Mouse (Mus musculus) kidney, postnatal 4 days (tissue): ENCODE data around the gene Tpd52l2.

Experiments
- DNase-seq, 2 experiments: peaks; one replicate each; pipeline ENCODE4 v3.0.0; 2021; ENCODE audit warnings: mixed read lengths in 2 of 2

Gene Tpd52l2

DNA sequence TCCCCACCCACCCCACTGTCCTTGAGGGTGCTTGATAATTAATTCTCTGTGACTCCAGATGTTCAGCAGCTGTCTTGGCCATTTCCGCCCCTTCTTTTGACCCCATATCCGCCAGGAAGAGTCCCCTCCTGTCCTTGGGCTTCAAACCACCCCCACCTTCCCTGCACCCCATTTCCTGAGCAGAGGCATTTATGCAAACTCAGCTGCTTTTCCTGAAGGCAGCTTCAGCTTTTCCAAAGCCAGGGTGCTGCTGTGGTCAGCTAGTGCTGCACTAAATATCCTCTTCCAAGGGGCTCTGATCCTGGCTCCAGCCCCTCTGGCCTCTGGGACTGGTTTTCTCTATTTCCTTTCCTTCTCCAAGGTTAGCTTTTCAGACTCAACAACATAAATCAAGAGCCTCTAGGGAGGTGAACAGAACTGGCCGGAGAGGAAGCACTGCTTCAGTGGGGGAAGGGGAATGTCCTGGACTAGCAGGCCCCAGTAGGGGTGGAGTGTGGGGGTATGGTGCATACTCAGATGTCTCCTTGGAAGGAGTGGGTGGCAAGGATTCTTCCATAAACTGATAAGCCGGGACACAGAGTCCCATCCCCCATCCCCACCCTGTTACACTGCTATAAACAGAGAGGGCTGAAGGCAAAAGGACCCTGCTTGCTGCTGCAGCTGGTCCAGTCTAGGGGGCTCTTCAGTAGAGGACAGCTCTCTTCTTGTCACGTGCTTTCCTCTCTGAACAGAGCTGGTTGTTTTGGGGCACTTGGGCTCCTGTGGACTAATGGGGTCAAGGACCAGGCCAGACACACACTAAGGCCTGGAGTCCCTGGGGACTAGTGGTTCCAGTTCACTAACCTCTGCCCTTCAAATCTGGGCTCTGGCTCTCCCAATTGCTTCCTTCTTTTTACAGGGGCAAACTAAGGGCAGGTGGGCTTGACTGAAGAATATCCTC, 9.3 kb upstream of the Tpd52l2 start:
- DNase-seq: peak; percentile 76 to 84

DNA sequence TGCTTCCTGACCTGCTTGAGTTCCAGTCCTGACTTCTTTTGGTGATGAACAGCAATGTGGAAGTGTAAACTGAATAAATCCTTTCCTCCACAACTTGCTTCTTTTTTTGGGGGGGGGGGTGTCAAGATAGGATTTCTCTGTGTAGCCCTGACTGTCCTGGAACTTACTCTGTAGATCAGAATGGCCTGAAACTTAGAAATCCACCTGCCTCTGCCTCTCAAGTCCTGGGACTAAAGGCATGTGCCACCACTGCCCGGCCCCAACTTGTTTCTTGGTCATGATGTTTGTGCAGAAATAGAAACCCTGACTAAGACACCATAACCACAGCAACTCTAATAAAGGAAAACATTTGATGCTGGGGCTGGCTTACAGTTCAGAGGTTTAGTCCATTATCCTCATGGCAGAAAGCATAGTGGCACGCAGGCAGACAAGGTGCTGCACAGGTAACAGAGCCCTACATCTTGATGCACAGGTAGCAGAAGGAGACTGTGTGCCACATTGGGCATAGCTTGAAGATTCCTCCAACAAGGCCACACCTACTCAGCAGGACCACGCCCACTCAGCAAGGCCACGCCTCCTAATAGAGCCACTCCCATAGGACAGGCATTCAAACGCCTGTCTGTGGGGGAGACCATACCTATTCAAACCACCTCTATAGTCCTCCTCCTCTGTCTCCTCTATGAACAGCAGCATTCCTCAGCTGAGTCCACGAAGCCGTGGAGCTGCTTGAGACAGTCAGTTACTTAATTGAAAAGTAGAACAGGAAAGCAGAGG, 5.3 kb upstream of the Tpd52l2 start:
- DNase-seq: peak; percentile 76 to 81

DNA sequence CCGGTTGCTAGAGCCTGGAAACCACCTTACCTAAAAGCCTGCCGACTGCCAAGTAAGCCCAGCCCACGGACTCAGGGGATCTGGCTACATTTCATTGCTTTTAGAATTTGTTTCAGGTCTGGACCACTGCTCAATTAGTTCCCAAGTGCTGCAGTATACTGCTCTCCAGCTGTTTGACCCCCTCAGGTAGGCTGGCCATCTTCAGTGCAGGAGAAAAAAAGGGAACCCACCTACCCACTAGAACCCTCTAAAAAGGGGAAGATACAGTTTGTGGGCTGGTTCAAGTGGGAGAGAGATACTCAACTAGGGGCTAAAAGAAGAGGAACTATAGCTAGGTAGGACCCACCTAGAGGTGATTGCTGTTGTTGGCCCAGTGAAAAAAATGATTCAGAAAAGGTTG, 4.7 kb upstream of the Tpd52l2 start:
- no peak for DNase-seq

DNA sequence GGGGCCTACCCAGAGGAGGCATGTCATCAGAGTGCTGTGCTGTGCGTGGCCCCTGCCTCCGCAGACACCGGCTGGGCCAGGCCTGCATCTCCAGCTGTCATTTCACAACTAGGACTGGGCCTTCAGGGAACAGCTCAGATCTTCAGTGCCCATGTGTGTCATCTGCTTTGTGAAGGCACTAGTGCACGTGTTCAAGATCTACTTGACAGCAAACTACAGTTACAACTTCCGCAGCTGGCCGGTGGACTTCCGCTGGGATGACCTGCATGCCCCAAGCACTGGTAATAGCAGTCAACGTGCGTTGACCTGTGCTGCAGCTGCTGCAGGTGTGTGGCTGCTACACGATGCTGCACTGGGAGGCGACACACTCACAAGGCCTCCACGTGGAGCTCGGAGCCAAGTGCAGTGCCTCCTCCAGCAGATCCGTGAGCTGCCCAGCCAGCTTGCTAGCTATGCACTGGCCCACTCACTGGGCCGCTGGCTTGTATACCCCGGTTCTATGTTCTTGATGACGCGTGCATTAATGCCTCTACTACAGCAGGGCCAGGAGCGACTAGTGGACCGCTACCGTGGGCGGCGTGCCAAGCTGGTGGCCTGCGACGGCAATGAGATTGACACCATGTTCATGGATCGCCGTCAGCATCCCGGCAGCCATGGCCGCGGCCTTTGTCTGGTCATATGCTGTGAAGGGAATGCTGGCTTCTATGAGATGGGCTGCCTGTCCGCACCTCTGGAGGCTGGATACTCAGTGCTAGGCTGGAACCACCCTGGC, 3.6 kb upstream of the Tpd52l2 start, which contains the start of gene Abhd16b:
Abhd16b (plus strand) TSS at position 51 of the 772 bp plus-strand sequence.
- peak in 1 of 2 experiments; percentile 22 for DNase-seq

DNA sequence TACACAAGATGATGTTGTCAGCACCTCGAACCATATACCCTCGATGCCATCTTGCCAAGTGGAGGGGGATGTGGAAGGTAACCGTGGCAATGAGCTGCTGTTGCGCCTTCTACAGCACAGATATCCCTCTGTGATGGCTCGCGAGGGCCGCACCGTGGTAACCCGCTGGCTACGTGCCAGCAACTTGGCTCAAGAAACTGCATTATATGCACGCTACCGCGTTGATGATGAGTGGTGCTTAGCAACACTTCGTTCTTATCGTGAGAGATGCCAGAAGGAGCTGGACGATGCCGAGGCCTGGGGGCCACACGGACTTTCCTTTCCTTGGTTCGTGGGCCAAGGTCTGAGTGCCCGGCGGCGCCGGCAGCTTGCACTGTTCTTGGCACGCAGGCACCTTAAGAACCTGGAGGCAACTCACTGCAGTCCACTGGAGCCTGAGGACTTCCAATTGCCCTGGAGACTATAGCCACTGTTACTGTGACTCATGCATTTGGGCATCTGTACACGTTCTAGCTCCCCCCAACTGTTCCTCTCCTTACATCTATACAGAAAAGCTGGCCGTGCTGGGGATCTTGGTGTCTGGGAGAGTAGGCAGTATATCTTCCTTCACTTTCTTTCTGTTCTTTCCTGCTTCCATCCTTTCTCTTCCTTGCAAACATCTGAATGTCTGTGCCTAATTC, 2.5 kb upstream of the Tpd52l2 start:
- no peak for DNase-seq

DNA sequence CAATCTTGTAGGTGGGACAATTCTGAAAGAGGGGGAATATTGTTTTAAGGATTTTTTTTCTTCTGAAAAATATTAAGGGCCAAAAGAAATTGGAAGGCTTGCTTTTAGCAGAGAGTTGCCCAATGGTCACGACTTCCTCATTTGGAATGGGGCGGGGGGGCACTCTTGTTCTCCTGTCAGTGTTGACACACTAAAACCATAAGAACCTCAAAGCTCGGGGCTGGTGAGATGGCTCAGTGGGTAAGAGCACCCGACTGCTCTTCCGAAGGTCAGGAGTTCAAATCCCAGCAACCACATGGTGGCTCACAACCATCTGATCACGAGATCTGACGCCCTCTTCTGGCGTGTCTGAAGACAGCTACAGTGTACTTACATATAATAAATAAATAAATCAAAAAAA, 1.1 kb upstream of the Tpd52l2 start:
- DNase-seq: peak in 1 of 2 experiments; percentile 10

DNA sequence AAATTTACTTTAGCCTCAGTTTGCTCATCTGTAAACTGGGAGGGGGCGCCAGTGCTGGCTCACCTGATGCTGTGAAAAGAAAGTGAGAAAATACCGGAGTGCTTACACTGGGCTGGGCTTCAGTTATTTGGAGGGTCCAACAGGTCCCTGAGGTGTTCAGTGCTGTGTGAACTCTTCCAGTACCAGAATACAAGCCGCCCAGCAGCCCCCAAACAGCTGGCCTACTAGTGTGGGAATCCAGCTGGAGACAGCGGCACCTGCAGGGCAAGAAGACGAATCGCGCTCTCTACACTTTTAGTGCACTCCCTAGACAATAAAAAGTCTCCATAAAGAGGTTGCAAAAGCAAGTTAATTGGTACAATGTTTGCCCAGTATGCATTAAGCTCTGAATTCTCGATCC, 661 bp upstream of the Tpd52l2 start:
- peak; percentile 85 to 88 for DNase-seq

DNA sequence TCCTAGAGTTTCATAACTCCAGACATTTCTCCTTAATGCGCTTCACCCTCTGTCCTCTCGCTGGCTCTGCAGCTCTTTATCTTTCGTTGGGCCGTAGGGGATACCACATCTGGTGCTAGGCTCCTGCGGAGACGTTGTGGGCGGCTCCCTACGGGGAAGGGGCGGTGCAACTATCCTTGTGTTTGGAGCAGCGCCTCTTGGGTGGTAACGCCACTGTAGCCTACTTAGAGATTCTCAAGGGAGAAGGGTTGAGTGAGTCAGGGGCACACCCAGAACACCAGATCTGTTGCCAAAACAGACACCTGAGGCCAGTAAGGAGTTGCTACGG, 570 bp downstream of the Tpd52l2 start:
- peak; percentile 70 to 80 for DNase-seq

DNA sequence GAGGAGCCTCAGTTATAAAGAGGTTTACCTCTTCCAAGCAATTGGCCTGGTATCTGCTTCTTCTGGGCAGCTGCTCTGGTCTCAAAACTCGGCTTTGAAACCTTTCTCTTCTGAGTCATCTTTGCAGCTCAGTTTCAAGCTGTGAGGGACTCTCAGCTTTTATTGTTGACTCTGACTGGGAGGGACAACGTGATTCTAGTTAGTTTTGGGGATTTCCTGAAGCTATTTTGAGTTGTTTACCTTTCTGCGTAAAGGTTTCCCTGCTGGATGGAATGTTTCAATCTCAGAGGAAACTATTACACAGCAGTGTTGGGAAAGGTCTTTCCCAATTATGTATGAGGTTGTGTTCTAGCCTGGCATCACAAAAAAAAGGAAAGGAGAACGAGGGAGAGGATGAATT, 1.7 kb downstream of the Tpd52l2 start:
- no peak for DNase-seq

DNA sequence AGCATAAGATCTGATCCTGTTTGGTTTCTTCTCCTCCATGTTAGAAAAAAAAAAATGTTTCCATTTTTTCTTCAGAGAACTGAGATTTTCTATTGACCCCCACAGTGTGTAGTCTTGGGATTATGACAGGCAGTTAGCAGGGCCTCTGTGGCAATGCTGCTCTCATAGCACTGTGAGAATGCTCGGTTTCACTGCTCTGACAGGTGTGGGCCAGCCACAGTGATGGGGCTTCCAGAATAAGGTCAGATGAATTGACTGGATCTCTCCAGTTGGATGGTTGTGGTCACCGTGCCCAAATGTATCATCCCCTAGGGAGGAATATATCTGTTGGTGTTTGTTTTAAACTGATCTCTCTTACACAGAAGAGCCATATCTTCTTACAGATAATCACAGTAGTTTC, 12.2 kb downstream of the Tpd52l2 start:
- DNase-seq: no peak

DNA sequence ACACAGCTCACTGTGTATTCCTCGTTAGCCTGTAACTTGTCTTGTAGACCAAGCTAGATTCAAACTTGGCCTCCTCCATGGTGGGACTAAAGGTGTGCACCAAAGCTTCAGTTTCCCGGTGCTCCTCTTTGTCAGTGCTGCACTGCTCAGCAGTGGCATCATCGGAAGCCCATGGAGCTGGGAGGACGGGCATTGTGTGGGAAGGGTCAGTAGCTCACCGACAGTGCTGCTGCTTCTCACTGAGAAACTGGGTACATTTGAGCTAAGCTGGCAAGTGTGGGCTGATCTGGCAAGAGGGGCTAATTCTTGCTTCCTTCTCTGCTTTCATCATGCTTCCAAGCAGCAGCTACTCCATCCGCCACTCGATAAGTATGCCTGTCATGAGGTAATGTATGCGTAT, 14.3 kb downstream of the Tpd52l2 start:
- no peak for DNase-seq

DNA sequence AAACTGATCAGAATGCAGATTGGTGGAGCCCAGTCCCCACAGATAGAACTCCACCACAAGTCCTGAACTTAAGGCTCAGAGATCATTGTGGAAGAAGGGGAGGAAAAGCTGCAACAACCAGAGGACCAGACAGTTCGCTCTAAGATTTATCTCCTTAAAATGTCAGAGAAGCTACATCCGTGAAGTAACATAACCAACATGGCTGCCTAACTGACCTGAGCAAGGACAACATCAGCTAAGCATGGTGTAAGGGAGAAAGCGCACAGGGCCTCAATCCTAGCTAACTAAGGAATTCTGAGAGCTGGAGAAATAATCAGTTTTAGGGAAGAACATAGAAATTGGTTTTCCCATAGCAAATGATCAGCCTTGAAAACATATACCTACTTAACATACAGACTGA, 22.3 kb downstream of the Tpd52l2 start:
- peak in 1 of 2 experiments; percentile 6 for DNase-seq

DNA sequence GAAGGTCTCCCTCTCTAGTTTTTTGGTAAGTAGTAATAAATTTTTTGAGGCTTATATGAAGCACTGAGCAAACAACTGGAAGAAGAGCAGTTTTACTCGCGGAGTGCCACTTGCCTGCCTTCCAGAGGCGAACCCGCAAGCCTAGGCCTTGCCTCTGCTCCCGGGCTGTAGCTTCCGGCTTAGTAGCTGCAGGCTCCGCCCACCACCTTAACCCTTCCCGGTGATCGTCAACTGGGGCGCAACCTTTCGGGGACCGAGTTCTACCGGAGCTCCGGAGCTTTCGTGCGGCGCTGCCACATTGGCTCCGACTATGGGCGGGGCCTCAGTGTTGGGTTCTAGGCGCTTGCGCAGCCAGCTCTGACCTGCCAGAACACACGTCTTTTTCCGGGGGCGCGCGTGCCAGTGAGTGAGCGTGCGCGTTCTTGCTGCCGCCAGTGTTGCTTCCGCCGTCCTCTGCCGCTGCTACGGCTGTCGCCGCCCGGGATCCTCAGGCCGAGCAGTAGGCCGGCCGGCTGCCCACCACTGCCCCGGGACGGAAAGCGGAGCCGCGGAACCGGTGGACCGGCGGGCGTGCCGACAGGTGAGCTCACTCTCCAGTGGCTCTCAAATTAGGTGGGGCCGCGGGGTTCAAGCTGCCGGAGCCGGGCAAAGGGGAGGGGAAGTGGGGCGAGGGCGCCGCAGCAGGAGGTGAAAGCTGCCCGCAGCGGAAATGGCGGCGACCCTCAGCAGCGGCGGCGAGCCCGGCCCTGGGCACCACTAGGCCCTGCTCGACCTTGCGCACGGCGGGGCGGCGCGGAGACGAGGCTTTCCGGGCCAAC, 23.4 kb downstream of the Tpd52l2 start, which contains the start of gene Dnajc5:
Dnajc5 (plus strand) TSS at position 368 of the 818 bp plus-strand sequence.
- peak; percentile 97 to 99 for DNase-seq

DNA sequence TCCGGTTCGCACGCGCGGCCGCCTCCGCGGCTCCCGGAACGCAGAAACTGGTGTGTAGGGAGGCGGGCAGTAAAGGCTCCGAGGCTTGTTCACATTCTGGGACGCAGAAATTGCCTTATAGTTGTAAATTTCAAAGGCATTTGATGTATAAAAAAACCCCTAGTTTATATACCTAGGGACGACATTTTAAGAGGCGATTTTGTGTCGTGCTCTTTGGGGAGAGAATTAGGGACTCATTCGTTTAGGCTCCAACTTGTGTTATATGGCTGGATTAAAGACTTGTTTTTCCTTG, 23.9 kb downstream of the Tpd52l2 start:
- DNase-seq: no peak

DNA sequence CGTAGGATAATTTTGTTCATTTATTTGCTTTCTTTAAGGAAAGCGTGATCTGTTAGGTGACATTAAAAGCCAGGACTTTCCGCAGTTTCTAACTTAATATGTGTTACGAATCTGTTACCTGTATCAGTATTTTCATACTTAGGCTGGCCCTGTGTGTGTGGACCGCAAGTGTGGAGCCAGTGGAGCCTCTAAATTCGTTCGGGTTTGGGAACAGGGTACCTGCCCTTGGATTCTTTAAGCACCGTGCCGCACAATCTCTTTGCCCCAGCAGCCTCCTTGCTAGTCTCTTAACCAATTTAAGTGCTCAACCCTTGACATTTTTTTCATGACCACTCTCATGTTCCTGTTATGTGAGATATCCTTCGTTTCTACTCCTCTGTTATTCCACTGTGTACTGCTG, 24.5 kb downstream of the Tpd52l2 start:
- peak in 1 of 2 experiments; percentile 6 for DNase-seq

DNA sequence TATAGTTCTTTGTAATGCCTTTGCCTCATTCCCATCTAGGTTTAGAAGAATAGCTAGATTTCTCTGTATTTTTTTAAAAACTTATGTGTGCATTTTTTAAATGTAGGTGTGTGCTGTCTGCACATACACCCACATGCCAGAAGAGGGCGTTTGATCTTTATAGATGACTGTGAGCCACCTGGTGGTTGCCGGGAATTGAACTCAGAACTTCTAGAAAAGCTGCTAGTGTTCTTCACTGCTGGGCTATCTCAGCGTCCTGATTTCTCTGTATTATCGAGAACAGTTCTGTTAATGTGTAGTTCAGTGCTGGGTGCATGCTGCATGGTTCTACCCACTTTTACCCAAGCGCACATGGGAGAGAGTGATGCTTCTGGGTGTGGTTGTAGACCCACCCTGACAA, 25.9 kb downstream of the Tpd52l2 start:
- peak; percentile 53 to 62 for DNase-seq

DNA sequence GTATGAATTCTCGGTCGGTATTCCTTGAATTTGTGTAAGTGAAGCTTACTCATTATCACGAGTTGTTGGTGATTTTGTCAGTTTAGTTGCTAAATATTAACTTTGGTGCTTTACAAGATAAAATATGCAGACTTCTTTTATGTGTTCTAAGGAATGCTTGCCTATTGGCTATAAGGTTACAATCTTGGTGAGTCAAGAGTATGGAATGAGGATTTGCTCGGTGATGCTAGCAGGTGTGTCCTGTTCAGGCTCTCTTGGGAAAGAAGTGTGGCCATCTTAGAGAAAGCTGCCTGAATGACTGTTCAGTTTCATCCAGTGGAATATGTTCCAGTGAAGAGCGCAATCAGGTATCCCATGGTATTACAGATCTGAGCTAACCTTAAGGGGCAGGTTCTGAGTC, 28.6 kb downstream of the Tpd52l2 start:
- DNase-seq: no peak

DNA sequence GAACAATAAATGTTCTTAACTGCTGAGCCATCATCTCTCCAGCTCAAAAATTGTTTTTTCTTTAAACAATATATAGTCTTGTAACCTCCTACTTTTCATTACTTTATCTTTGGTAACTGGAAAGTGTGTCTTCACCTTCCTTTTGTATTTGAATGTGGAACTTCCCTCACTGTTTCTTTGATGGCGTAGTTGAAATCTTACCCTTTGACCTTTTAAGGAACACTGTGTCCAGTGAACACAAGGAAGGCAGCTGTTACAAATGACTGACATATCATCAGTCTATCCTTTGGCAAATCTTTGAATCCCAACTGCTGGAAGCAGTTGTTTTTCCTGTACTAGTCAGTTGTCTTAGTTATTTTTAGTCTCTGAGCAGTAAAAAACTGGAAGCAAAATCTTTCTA, 32.1 kb downstream of the Tpd52l2 start:
- no peak for DNase-seq

DNA sequence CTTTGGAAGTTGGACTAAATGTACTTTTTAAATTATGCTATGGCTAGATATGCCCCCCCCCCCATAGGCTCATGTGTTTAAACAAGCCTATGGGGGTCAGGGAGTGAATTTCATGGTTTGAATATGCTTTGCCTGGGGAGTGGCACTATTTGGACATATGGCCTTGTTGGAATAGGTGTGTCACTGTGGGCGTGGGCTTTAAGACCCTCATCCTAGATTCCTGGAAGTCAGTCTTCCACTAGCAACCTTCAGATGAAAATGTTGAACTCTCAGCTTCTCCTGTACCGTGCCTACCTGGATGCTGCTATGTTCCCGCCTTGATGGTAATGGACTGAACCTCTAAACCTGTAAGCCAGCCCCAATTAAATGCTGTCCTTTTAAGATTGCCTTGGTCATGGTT, 35.6 kb downstream of the Tpd52l2 start:
- DNase-seq: no peak

DNA sequence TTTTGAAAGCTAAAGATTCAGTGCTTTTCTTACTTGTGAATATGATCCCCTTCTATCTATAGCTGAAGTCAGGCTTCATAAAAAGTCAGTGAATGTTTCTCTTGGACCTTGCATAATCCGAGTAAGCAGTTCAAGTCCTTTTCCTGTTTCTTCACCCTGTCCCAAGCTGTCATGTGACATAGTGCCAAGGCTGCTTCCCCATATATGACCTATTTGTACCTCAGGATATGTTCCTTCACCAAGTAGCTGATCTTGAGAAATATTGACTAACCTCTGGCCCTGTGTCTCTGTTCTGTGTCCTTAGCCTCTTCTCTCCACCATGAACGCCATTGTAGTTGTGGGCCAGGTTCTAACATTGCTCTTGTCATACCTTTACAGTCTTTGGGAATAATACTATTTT, 39.5 kb downstream of the Tpd52l2 start:
- DNase-seq: no peak

DNA sequence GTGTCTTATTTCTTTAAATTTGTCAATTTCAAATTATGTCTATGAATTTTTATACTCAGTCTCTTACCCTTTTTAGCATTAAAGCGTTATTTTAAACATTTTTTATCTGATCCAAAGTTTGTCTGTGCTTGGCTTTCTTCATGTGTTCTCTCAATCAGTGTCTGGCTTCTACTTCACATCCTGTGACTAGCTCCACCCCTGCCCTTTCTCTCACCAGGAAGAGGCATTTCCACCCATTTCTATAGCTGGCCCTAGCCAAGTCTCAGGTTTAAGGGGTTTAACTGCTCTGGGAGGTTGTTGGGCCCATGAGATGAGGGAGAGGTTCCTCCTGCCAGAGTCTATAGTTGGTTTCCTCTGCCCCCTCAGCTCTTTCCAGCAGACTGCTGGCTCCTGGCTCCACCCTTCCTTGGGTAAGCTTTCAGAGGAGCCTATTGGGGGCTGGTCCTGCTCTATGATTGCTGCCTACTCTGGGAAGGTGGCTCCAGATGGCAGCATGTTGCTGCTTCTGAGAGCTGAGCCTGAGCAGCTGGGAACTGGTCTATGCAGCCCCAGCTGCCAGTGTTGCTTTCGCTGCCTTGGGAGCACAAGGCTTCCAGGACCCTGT, 40.6 kb downstream of the Tpd52l2 start:
- peak; percentile 22 to 42 for DNase-seq
